Mouse (Mus musculus): ENCODE results near the gene Dop1b.
"Not testable (repeated sequence)": the region's sequence is repeated elsewhere in the genome, so short reads cannot be mapped to it uniquely, and the experiment has no call there.

Gene Dop1b

DNA sequence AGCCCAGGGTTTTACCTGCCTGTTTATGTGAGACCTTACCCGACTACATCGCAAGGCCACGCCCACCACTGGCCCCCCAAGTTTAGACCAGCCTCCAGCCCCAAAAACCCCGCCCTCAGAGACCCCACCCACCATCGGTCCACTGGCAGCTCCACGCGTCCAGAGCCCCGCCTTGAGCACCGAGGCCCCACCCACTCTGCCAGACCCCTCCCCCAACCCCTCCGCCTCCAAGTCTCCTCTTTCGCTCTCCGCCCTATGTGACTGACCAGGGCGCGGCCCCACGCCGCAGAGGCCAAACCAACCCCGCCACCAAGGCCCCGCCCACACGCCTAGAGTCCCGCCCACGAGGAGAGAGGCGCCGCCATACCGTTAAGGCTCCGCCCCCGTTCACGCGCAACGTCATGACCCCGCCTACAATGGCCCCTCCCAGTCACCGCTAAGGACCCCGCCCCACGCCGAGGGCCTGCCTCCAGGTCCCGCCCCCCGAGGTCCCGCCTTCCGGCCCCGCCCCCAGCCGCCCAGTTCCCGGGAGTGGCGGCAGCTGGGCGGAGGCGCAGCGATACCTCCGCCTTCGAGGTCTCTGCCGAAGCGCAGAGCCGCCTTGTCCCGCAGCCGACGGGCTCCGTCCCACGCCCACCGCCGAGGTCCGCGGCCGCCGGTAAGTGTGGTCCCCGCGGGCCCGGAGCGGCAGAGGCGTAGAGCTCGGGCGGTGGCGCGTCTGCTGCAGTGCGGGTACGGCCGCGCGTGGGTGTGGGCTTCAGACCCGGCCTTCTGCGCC, at the start of gene Dop1b:
Gene Dop1b, plus strand, starts transcription at position 494 of the 778 bp plus-strand sequence.
- peak; percentile 98 for DNase-seq

GRCm38 (mm10) chr16:93667976-93668375, 43.7 kb upstream of the Dop1b start:
- DNase-seq = no peak

DNA sequence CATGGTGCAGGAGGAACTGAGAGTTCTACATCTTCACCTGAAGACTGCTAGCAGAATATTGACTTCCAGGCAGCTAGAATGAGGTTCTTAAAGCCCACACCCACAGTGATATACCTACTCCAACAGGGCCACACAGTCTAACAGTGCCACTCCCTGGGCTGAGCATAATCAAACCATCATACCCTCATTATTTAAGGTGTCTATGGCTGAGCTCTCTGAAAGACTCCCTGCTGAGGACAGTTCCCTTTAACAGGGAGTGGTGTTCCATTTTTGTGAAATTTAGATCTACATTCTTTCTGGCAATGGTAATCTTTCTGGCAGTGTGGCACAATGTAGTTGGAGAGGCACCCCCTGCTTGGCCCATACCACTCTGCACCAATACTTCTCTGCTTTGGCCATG, 42.2 kb upstream of the Dop1b start:
- no peak for DNase-seq

GRCm38 (mm10) chr16:93670466-93670865, 41.2 kb upstream of the Dop1b start:
- not testable (repeated sequence) for DNase-seq

GRCm38 (mm10) chr16:93671064-93671463, 40.6 kb upstream of the Dop1b start:
- no peak for DNase-seq

DNA sequence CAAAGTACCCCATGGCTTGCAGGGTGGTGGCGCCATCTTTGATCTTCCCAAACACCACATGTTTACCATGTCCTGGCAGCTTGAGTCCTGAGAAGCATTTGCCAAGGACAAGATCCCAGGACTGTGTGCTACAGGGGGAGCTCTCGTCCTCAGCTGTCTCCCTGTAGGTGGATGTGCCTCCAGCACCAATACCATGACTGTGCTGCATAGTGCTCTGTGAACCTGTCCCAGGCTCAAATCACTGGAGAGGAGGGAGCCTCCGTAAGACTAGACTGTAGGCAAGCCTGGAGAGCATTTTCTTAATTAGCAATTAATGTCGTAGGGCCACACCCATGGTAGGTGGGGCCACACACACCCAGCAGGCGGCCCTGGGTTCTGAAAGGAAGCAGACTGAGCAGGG, 35.3 kb upstream of the Dop1b start:
- DNase-seq = no peak

GRCm38 (mm10) chr16:93678206-93678605, 33.5 kb upstream of the Dop1b start:
- DNase-seq = no peak

- DNase-seq = no peak
Measured at GRCm38 (mm10) chr16:93679165-93679564, 32.5 kb upstream of the Dop1b start.

GRCm38 (mm10) chr16:93682156-93682688, 29.5 kb upstream of the Dop1b start:
- peak; percentile 57 for DNase-seq

GRCm38 (mm10) chr16:93682689-93683507, 28.8 kb upstream of the Dop1b start, which contains the start of gene Cbr3:
Gene Cbr3 (plus strand): TSS chr16:93683215.
- peak; percentile 68 for DNase-seq

GRCm38 (mm10) chr16:93683508-93684236, 28.0 kb upstream of the Dop1b start:
- DNase-seq = peak; percentile 42

GRCm38 (mm10) chr16:93684441-93684840, 27.3 kb upstream of the Dop1b start:
- DNase-seq = no peak

- DNase-seq = not testable (repeated sequence)
Measured at GRCm38 (mm10) chr16:93685783-93686182, 25.9 kb upstream of the Dop1b start.

DNA sequence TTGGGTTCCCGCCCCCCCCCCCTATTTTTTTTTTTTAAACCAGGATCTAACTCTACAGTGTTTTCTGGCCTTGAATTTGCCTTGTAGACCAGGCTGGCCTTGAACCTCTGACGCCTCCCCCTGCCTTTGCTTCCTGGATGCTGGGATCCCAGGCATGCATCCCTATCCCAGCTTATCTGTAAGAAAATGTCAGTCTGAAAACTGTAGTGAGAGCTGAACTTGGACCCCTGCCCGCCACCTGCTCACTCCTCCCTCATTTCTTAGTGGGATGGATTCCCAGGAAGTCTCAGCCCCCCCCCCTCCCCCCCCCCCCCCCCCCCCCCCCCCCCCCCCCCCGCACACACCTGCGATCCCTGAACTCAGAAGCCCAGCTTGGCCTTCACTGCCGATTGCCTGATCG, 25.3 kb upstream of the Dop1b start:
- no peak for DNase-seq

- peak; percentile 58 for DNase-seq
Measured at GRCm38 (mm10) chr16:93686945-93687344, 24.8 kb upstream of the Dop1b start.

- no peak for DNase-seq
Measured at GRCm38 (mm10) chr16:93691206-93691841, 20.4 kb upstream of the Dop1b start.

DNA sequence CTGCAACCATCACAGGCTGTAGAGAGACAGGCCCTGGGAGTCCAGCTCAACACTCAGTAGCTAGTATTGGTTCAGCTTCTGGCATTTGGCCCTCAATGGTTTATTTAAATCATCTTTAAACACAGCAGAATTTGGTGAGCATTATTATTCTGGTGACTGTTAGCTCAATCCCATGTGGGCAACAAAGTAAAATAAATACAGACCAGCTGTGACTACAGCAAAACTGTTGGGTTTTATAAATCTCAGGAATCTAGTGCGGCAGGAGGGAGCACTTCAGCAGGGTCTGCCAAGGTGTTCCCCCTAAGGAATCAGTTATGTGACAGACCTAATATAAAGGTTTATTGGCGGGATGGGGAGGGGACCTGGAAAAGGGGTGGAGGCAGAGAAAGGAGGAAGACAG, 19.0 kb upstream of the Dop1b start:
- DNase-seq = no peak

DNA sequence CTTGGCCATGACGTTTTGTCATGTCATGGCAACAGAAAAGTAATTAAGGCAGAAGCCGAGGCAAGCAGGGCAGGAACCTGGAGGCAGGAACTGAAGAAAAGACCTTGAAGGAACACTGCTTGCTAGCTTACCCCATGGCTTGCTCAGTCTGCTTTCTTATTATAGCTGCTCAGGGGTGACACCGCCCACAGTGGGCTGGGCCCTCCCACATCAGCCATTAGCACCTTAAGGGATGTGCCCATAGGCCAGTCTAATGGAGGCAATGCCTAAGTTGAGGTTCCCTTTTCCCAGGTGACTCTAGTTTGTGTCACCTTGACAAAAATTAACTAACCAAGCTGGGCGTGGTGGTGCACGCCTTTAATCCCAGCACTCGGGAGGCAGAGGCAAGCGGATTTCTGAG, 4.6 kb upstream of the Dop1b start:
- DNase-seq = no peak

GRCm38 (mm10) chr16:93709217-93709616, 2.5 kb upstream of the Dop1b start:
- no peak for DNase-seq

DNA sequence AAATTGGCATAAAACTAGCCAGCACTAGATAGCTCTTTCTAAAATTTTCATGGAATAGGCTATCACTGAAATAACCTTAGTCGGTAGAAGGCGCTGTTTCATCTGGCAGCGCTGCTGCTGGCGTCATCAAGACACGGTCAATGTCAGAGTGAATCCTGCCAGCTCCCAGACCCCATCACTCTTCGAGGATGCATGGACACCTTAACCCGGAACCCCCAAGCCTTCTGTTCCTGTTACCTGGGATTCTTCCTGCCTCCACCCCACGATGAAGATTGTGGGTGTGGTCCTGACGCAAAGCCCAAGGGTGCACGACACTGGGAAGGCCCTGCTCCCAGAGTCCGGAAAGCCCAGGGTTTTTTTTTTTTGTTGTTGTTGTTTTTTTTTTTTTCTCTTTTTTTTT, 780 bp upstream of the Dop1b start:
- DNase-seq = peak; percentile 85

- DNase-seq = no peak
Measured at GRCm38 (mm10) chr16:93712189-93712885, 633 bp downstream of the Dop1b start.

DNA sequence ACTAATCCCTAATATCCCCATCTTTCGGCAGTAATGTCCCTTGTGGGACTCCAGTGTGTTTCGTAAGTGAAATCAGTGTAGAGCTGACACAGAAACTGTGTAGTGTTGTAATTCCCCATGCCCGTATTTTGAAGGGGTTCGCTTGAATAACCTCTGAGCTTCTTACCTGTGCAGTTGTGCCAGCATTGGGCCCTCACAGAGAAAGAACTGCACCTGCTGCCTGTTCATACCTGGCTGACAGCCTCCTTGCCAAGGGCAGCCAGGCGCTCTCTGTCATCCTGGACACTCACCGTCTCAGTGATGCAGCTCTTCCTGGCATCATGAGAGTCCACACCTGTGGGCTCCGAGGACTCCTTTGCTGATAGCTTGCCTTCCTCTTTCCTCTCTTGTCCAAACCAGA, 1.3 kb downstream of the Dop1b start:
- DNase-seq = no peak
